In genomic region chr14:11883995-11884394, GRCm38 (mm10) we compare ENCODE assay signal across 11 mouse cellular contexts.
DNase-seq lines count a peak whose midpoint lies in the region; ATAC-seq lines count a peak whose summit lies in the region.
"Had no signal": no experiment of that assay in that cellular context is flagged by ENCODE, and none has a peak within 500 bp of the region (broad histone marks: within the 10 kb centered on the region; RNA-seq: fewer than 3 reads in every experiment).

No protein-coding gene starts in this region.

- no peak overlapping the region for H3K4me2 ChIP-seq in kidney, embryonic 15.5 days
- H3K4me2 ChIP-seq in embryonic facial prominence, embryonic 14.5 days (ENCODE audit: low read depth, low read length), result peak overlapping the region; percentile 29
- peak overlapping the region; percentile 27; the same call in 1 of the 2 replicates for H3K4me2 ChIP-seq in limb, embryonic 13.5 days (replicated peaks)

- no peaks in the 10 kb centered on the region for H3K9me3 ChIP-seq in kidney, embryonic 15.5 days (replicated peaks)
- no peaks in the 10 kb centered on the region for H3K9me3 ChIP-seq in embryonic facial prominence, embryonic 14.5 days (ENCODE audit: control insufficient read depth, low read length)
- H3K9me3 ChIP-seq in limb, embryonic 13.5 days, result no peaks in the 10 kb centered on the region

- peaks cover 50% of the 10 kb centered on the region for H3K4me1 ChIP-seq in kidney, embryonic 15.5 days
- peaks cover 37% of the 10 kb centered on the region for H3K4me1 ChIP-seq in embryonic facial prominence, embryonic 14.5 days (ENCODE audit: control insufficient read depth, insufficient read depth, low read length)
- peaks cover 49% of the 10 kb centered on the region for H3K4me1 ChIP-seq in limb, embryonic 13.5 days

- H3K27me3 ChIP-seq in kidney, embryonic 15.5 days, result no peaks in the 10 kb centered on the region
- H3K27me3 ChIP-seq in embryonic facial prominence, embryonic 14.5 days (replicated peaks; ENCODE audit: control insufficient read depth, insufficient read depth, low read length), result no peaks in the 10 kb centered on the region
- no peaks in the 10 kb centered on the region for H3K27me3 ChIP-seq in limb, embryonic 13.5 days

- 43% methylated on average over 5 of the region's 5 CpGs for WGBS in kidney, embryonic 15.5 days
- 44% methylated on average over 5 of the region's 5 CpGs for WGBS in embryonic facial prominence, embryonic 14.5 days
- 45% methylated on average over 5 of the region's 5 CpGs for WGBS in limb, embryonic 13.5 days

- H3K27ac ChIP-seq in kidney, embryonic 15.5 days, result 0 out of 2 replicates have a peak overlapping the region, but pooled peaks have one; percentile 54
- peak overlapping the region; percentile 35; the same call in 1 of the 2 replicates for H3K27ac ChIP-seq in embryonic facial prominence, embryonic 14.5 days (replicated peaks; ENCODE audit: low read depth, low read length)
- H3K27ac ChIP-seq in limb, embryonic 13.5 days, result peak overlapping the region; percentile 33; the same call in 1 of the 2 replicates

- H3K9ac ChIP-seq in kidney, embryonic 15.5 days, result no peak overlapping the region
- H3K9ac ChIP-seq in embryonic facial prominence, embryonic 14.5 days (ENCODE audit: low read depth, low read length), result no peak overlapping the region
- H3K9ac ChIP-seq in limb, embryonic 13.5 days, result peak overlapping the region; percentile 15; the same call in 1 of the 2 replicates
- H3K9ac ChIP-seq: forebrain, postnatal 0 days; liver, postnatal 0 days had no signal

- no peaks in the 10 kb centered on the region for H3K36me3 ChIP-seq in kidney, embryonic 15.5 days
- H3K36me3 ChIP-seq in embryonic facial prominence, embryonic 14.5 days (ENCODE audit: control insufficient read depth, insufficient read depth, low read length), result no peaks in the 10 kb centered on the region
- no peaks in the 10 kb centered on the region for H3K36me3 ChIP-seq in limb, embryonic 13.5 days

- H3K4me3 ChIP-seq in kidney, embryonic 15.5 days (replicated peaks), result no peak overlapping the region
- no peak overlapping the region for H3K4me3 ChIP-seq in embryonic facial prominence, embryonic 14.5 days (ENCODE audit: low read depth, low read length)
- H3K4me3 ChIP-seq in limb, embryonic 13.5 days, result no peak overlapping the region

- no peak for DNase-seq in frontal cortex, postnatal 14 days (ENCODE audit: low spot score in 2 of 2)
- DNase-seq in kidney, postnatal 4 days, result no peak
- DNase-seq in embryonic facial prominence, embryonic 14.5 days (ENCODE audit: low spot score), result no peak
- DNase-seq in Muller cell, postnatal 12 days (ENCODE audit: inconsistent ontology term), result no peak
- DNase-seq: liver, postnatal 0 days; retina, postnatal 1 day had no signal

- ATAC-seq in frontal cortex, adult (ENCODE audit: low TSS enrichment), result peak; percentile 10; the same call in 1 of the 2 replicates
- ATAC-seq in kidney, embryonic 15.5 days (replicated peaks; ENCODE audit: low FRiP score), result no peak
- no peak for ATAC-seq in embryonic facial prominence, embryonic 14.5 days (ENCODE audit: low read depth)
- no peak for ATAC-seq in limb, embryonic 13.5 days (ENCODE audit: low FRiP score, low read depth)
- no peak for ATAC-seq in erythroid progenitor cell, adult 5-6 weeks (replicated peaks; ENCODE audit: low FRiP score, poor library complexity, severe bottlenecking)
- ATAC-seq: liver, postnatal 0 days had no signal
